Mouse (Mus musculus): ENCODE measurements around the gene Nop10. TPM values are rescaled to one million over a fixed set of nuclear protein-coding genes. Genes with fewer than 3 reads are reported as not detected.
"Not testable (repeated sequence)": the region's sequence is repeated elsewhere in the genome, so short reads cannot be mapped to it uniquely, and the experiment has no call there.

Nop10 gene
- total RNA-seq, 2 experiments from 2014 or later = 61.9 to 80.6 TPM

- no peak for DNase-seq (ENCODE audit: low spot score in 2 of 2)
Observed at GRCm38 (mm10) chr2:112264364-112264763, 2.6 kb downstream of the Nop10 start.

DNA sequence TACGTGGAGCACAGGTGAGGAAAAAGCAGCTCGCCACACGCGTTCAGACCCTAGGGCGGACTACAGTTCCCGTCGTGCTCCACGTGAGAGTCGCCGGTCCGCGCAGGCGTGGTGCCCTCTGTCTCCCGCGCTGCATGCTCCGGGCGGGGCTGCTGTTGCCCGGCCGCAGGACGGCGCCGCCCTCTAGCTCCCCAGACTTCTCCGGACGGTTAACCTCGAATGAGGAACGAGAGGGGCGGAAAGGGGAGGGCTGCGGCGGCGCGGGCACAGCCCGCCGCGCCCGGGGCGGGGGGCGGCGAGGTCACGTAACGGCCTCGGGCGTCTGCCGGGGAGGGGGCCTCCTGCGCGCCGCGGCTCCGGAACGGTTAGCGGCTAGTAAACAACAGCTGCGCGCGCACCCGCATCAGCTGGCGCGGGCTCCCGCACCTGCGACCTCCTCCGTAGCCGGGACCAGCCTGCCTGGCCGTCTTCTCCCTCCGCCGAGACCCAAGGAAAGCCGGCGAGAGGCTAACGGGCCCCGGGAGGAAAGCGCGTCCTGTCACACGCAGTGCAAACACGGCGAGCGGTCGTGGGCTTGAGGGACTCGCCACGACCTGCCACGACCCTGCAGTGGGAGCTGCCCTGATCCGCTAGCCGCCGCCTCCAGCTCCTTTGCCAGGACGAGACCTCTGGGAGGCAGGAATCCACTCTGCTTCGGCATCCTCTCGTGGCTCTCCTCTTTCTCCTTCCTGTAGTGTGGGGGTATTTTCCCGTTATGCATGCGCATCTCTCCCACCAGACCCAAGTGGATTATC is 3.9 kb downstream of the Nop10 start, which contains the start of gene Slc12a6:
Gene Slc12a6 (plus strand): TSS at position 378 of the 794 bp plus-strand sequence.
- DNase-seq (ENCODE audit: low spot score in 2 of 2) = peak; percentile 86 to 92

DNA sequence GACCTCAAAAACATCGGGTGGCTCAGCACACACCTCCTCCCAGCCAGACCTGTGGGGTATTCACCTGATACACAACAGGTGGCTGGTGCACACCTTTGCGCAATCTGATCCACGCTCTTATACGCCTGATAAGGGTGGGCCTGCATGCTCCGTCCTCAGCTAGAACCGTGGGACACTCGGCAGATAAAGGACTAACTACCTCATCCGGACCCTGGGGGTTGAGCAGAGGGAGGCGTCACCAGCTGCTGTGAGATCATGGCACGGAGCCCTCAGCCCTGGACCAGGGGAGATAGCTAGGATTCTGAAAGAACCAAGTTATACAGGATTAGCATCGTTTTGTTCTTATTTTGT is 4.5 kb downstream of the Nop10 start, which contains the start of gene Gm21985:
Gene Gm21985 (plus strand): TSS at position 73 of the 351 bp plus-strand sequence.
- peak; percentile 57 to 64 for DNase-seq (ENCODE audit: low spot score in 2 of 2)

DNA sequence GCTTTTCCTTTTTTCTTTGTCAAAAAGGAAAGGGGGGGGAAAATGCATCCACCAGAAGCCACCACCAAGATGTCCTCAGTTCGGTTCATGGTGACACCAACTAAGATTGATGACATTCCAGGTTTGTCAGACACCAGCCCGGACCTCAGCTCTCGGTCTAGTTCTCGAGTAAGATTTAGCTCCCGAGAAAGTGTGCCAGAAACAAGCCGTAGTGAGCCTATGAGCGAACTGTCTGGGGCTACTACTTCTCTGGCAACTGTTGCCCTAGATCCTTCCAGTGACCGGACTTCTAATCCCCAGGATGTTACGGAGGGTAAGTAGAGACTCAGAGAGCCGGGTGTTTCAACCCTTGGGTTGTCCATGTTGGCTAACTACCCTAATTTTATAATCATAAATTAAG is 5.1 kb downstream of the Nop10 start:
- DNase-seq (ENCODE audit: low spot score in 2 of 2) = peak in 1 of 2 experiments; percentile 31

GRCm38 (mm10) chr2:112267547-112268269 is 6.0 kb downstream of the Nop10 start:
- DNase-seq (ENCODE audit: low spot score in 2 of 2) = no peak

DNA sequence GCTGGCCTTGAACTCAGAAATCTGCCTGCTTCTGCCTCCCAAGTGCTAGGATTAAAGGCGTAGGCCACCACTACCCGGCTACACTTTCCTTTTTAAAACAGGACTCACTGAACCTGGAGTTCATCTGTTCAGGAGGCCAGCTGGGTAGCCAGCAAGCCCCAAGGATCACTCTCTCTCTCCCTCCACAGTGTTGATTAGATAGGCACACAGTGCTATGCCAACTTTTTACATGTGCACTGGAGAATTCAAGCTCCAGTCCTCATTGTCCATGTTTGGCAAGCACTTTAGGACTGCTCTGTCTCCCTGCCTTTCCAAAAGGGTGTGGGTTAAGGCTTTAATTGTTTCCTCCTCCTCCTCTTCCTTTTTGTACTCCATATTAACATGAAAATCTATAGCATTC is 8.3 kb downstream of the Nop10 start:
- no peak for DNase-seq (ENCODE audit: low spot score in 2 of 2)

- no peak for DNase-seq (ENCODE audit: low spot score in 2 of 2)
Observed at GRCm38 (mm10) chr2:112272909-112273308, 11.2 kb downstream of the Nop10 start.

DNA sequence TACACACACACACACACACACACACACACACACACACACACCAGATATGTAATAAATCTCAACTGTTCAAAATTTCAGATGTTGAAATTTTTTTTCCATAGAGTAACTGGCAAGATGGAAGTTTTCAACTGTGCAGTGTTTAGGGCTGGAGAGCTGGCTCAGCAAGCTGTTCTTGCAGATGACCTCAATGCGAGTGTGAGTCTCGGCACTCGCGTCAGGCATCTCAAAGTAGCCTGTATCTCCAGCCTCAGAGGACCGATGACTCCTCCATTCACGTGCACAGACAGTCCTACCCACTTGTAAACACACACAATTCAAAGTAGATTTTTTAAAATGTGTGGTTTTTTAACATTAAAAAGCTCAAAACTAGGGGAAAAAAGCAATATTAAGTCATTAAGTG is 11.7 kb downstream of the Nop10 start:
- DNase-seq (ENCODE audit: low spot score in 2 of 2) = no peak

GRCm38 (mm10) chr2:112276870-112277269 is 15.1 kb downstream of the Nop10 start:
- no peak for DNase-seq (ENCODE audit: low spot score in 2 of 2)

DNA sequence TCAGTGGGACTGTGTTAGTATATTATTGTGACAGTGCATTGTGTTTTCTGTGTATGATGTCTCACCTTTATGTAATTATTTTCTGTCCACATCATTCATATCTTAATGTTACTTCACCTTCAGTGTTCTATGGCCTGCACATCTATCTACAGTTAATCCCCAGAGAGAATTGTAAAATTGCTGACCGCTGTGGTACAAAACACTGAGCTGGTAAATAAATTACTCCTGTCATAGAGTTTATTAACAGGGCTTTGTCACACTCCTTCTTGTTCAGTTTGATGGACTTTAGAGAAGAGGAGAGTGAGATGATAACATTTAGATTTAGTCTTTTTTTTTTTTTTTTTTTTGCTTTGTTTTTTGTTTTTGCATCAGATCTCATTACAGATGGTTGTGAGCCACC is 21.1 kb downstream of the Nop10 start:
- DNase-seq (ENCODE audit: low spot score in 2 of 2) = no peak

DNA sequence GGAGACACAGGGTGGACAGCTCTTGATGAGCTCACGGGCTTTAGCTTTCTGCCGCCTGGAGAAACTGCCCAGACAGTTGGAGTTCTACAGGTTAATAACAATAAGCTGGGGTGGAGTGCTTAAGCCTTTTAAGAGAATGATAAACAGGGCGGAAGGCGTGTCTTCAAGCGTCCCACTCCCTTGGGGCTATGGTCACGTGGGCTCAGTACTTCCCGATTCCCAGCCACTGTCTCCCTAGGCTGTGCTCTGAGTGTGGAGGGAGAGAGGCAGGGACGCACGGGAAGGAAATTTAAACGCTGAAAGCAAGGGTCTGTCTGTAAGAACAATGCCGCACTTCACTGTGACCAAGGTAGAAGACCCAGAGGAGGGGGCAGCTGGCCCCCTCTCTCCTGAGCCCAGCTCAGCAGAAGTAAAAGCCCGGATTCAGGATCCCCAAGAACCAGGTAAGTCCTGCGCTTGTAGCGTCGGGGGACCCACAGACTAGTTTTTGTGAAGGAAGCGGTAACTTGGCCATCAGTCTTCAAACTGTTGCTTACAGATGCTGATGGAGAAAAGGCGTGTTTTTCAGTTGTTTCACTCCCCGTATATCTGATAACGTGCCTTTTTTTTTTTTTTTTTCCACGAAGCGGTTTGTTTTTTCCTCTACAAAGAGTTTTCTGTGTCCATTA is 22.8 kb downstream of the Nop10 start:
- no peak for DNase-seq (ENCODE audit: low spot score in 2 of 2)

DNA sequence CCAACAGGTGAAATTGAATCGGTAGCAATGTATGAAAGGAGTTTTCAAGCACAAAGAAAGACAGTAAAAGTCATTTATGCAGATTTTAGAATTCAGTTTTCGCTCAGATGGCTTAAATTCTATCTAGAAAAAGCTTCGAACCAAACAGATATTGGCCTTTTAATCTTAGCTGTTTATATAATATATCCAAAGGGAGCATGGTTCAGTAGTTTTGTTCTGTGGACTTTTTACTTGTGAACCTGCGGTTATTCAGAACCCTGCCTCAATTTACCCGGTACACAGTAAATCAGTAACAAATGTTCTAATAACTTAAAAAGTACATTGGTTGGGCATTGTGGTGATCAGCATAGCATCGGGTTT is 23.3 kb downstream of the Nop10 start:
- DNase-seq (ENCODE audit: low spot score in 2 of 2) = no peak

DNA sequence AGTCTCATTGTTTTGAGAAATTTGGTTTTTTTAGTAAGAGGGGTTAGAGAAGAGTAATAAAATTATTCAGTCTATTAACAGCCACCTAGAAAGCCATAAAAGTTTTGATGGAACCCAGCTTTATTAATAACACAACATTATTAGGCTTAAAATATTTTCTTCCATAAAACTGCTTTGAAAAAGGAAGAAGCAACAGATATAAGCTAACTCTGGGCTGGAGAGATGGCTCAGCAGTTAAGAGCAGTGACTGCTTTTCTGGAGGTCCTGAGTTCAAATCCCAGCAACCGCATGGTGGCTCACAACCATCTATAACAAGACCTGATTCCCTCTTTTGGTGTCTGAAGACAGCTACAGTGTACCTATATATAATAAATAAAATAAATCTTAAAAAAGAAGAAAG is 24.3 kb downstream of the Nop10 start:
- DNase-seq (ENCODE audit: low spot score in 2 of 2) = not testable (repeated sequence)

- no peak for DNase-seq (ENCODE audit: low spot score in 2 of 2)
Observed at GRCm38 (mm10) chr2:112287059-112287458, 25.3 kb downstream of the Nop10 start.

DNA sequence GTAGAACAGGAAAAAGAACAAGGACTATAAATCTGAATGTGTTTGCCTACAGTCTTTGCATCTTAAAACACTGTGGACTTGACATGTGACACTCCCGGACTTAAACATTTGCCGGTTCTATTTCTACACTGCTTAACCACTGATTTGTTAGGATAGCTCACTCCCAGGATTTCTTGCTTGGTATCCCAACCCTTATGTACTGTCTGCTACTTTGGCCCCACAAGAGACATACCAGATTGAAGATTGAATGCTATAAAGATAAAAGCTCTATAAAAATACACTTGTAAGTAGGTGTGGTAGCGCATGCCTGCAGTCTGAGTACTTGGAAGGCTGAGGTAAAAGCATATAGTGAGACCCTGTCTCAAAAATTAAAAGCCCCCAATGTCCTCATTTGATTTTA is 27.8 kb downstream of the Nop10 start:
- no peak for DNase-seq (ENCODE audit: low spot score in 2 of 2)

DNA sequence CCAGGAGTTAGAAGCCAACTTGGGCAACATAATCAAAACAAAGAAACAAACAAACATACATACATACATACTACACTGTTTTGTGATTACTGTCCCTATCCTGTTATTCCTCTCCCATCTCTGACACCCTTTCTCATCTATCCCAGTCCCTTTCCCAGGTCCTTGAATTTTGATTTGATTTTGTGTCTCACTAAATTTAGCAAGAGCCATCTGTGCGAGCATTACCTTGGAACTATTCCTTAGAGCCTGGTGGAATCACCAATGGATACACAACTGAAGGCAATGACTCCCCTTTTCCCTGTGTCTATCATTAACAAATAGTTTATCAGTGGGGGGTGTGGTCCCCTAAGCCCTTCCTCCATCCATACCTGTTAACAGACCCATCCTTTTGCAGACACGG is 31.1 kb downstream of the Nop10 start:
- no peak for DNase-seq (ENCODE audit: low spot score in 2 of 2)

GRCm38 (mm10) chr2:112296211-112296610 is 34.5 kb downstream of the Nop10 start:
- no peak for DNase-seq (ENCODE audit: low spot score in 2 of 2)

DNA sequence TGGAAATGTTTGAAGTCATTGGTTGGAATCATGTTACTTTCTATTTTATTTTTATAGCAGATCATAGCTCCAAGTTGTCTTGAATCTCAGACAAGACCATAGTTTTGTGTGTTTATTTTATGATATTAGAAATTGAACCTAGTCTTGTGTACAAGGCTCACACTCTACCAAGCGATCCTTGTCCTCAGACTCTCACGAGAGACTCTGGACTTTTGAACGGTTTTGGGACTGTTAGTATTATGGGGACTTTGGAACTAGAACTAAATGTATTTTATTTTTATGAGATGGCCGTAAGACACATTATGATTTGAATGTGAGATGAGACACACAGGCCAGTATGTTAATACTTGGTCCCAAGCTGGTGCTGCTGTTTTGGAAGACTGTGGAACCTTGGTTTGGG is 36.5 kb downstream of the Nop10 start:
- no peak for DNase-seq (ENCODE audit: low spot score in 2 of 2)

GRCm38 (mm10) chr2:112308671-112309070 is 46.9 kb downstream of the Nop10 start:
- DNase-seq (ENCODE audit: low spot score in 2 of 2) = no peak

DNA sequence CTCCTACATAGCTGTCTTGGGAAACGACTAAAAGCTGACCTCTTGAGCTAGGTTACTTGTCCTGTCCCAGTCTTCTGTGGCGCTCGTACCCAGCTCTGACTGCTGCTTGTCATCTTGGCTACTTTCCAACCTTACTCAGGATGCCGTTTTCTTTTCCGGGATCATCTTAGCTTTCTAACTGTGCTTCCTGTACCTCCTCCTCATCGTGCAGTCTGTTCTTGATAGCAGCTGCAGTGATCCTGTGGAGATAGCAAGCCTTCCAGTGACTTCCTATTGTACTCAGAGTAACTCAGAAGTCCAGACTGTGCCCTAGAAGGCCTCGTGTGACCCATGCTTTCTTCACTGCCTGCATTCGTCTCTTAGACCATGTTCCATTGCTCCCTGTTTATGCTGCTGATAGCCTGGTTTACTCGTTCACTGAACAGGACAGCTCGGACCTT is 47.5 kb downstream of the Nop10 start:
- DNase-seq (ENCODE audit: low spot score in 2 of 2) = no peak
